Mouse (Mus musculus) heart, postnatal 0 days (tissue): ENCODE data around the gene Gm15293. TPM values are rescaled to one million over a fixed set of nuclear protein-coding genes. Genes with fewer than 3 reads are reported as not detected.
"Not testable (repeated sequence)": the region's sequence is repeated elsewhere in the genome, so short reads cannot be mapped to it uniquely, and the experiment has no call there.

Experiments
- ATAC-seq: fragments of 200-750 bp; cut with Nextera tagmentation; 2 replicates; pipeline ENCODE4 v1.8.0; 2017; ENCODE audit warnings: low read depth, moderate number of reproducible peaks, moderate library complexity; ENCODE audit not compliant: insufficient read depth
- DNase-seq: peaks from one replicate; pipeline ENCODE4 v3.0.0-alpha.2; 2016; ENCODE audit warnings: low spot score
- H3K27ac ChIP-seq: fragments of 300-500 bp; sonication (generic); 2 replicates; pipeline ENCODE4 v1.5.1; 2014; ENCODE audit warnings: low read depth, mild to moderate bottlenecking
- H3K27me3 ChIP-seq: fragments of 300-500 bp; sonication (generic); 2 replicates; pipeline ENCODE4 v1.6.1; 2014; ENCODE audit warnings: low read length, mixed read lengths; ENCODE audit not compliant: control insufficient read depth, insufficient read depth
- H3K36me3 ChIP-seq: fragments of 300-500 bp; sonication (generic); replicated peaks from 2 replicates; pipeline ENCODE4 v1.6.1; 2014; ENCODE audit warnings: low read length, mixed read lengths; ENCODE audit not compliant: control insufficient read depth, insufficient read depth
- H3K4me1 ChIP-seq: fragments of 300-500 bp; sonication (generic); 2 replicates; pipeline ENCODE4 v1.6.1; 2014; ENCODE audit warnings: antibody characterized with exemption; ENCODE audit not compliant: control insufficient read depth, insufficient read depth
- H3K4me2 ChIP-seq: fragments of 300-500 bp; sonication (generic); 2 replicates; pipeline ENCODE4 v1.6.1; 2014; ENCODE audit warnings: low read depth, mild to moderate bottlenecking, low read length, moderate library complexity
- H3K4me3 ChIP-seq: fragments of 300-500 bp; sonication (generic); 2 replicates; pipeline ENCODE4 v1.5.1; 2014; ENCODE audit warnings: low read depth, low read length
- H3K9ac ChIP-seq: fragments of 300-500 bp; sonication (generic); replicated peaks from 2 replicates; pipeline ENCODE4 v1.6.1; 2014; ENCODE audit warnings: low read depth, low read length, mixed read lengths
- H3K9me3 ChIP-seq: fragments of 300-500 bp; sonication (generic); replicated peaks from 2 replicates; pipeline ENCODE4 v1.6.1; 2016; ENCODE audit warnings: low read length; ENCODE audit not compliant: control insufficient read depth
- WGBS: fragments of 180-500 bp; shearing (Covaris S2); extraction: QIAGEN DNeasy Blood & Tissue Kit; methylation state at CpG from one replicate; pipeline ENCODE4 v1.1.7; 2014; 5-methylcytosine and 5-hydroxymethylcytosine counted together
- polyA plus RNA-seq: library from polyadenylated mRNA; unstranded; fragments of >200 nt; fragmentation: Nextera tagmentation; extraction: Ambion mirVana; gene quantifications from 2 replicates; pipeline ENCODE4 v1.2.1, GENCODE M21; 2015
- total RNA-seq: library from RNA; depleted of rRNA; stranded (reverse); fragments of >200 nt; gene quantifications from 2 replicates; pipeline ENCODE4 v1.2.3, GENCODE M21; 2014; ENCODE audit warnings: low replicate concordance; rRNA removed

Gm15293 gene
- not detected in 2 replicates for total RNA-seq
- not detected in 2 replicates for polyA plus RNA-seq

- not testable (repeated sequence) for H3K9me3 ChIP-seq, H3K27me3 ChIP-seq, H3K36me3 ChIP-seq, H3K27ac ChIP-seq, ATAC-seq, H3K4me1 ChIP-seq, DNase-seq, H3K9ac ChIP-seq, H3K4me3 ChIP-seq, H3K4me2 ChIP-seq
- no CpG with 5 or more reads among the region's 1 CpGs for WGBS
Observed at GRCm38 (mm10) chr8:21201261-21201660, at the start of gene Gm15293. Gene Gm15293, plus strand, starts transcription at chr8:21201561.

- DNase-seq, ATAC-seq, H3K36me3 ChIP-seq, H3K27me3 ChIP-seq, H3K9me3 ChIP-seq, H3K4me1 ChIP-seq, H3K27ac ChIP-seq, H3K4me2 ChIP-seq, H3K9ac ChIP-seq, H3K4me3 ChIP-seq: not testable (repeated sequence)
- WGBS: no CpG with 5 or more reads among the region's 1 CpGs
Observed at GRCm38 (mm10) chr8:21161977-21162376, 39.4 kb upstream of the Gm15293 start, which contains the start of gene Defa22. Gene Defa22, plus strand, starts transcription at chr8:21162277.

- WGBS: no CpG with 5 or more reads among the region's 1 CpGs
- not testable (repeated sequence) for DNase-seq, H3K36me3 ChIP-seq, H3K4me1 ChIP-seq, H3K27ac ChIP-seq, H3K9me3 ChIP-seq, H3K27me3 ChIP-seq, H3K9ac ChIP-seq, ATAC-seq, H3K4me3 ChIP-seq, H3K4me2 ChIP-seq
Observed at GRCm38 (mm10) chr8:21191314-21191713, 10.0 kb upstream of the Gm15293 start, which contains the start of gene Defa31. Gene Defa31, plus strand, starts transcription at chr8:21191614.

Other genes with a start within 250 kb of the Gm15293 start
- gene Defa21, start 176.0 kb upstream of the Gm15293 start, total RNA-seq: not detected in 2 replicates
- not detected in 2 replicates for gene Defa21, start 176.0 kb upstream of the Gm15293 start, polyA plus RNA-seq
- not detected in 2 replicates for gene Defa23, start 146.5 kb upstream of the Gm15293 start, total RNA-seq
- gene Defa23, start 146.5 kb upstream of the Gm15293 start, polyA plus RNA-seq: not detected in 2 replicates
- gene Defa35, start 136.5 kb upstream of the Gm15293 start, total RNA-seq: not detected in 2 replicates
- not detected in 2 replicates for gene Defa35, start 136.5 kb upstream of the Gm15293 start, polyA plus RNA-seq
- gene Defa25, start 117.1 kb upstream of the Gm15293 start, total RNA-seq: not detected in 2 replicates
- gene Defa25, start 117.1 kb upstream of the Gm15293 start, polyA plus RNA-seq: not detected in 2 replicates
- not detected in 2 replicates for gene Gm14851, start 105.5 kb upstream of the Gm15293 start, total RNA-seq
- not detected in 2 replicates for gene Gm14851, start 105.5 kb upstream of the Gm15293 start, polyA plus RNA-seq
- gene Defa30, start 66.9 kb upstream of the Gm15293 start, total RNA-seq: not detected in 2 replicates
- gene Defa30, start 66.9 kb upstream of the Gm15293 start, polyA plus RNA-seq: not detected in 2 replicates
- gene Defa22, start 39.3 kb upstream of the Gm15293 start, total RNA-seq: not detected in 2 replicates
- not detected in 2 replicates for gene Defa22, start 39.3 kb upstream of the Gm15293 start, polyA plus RNA-seq
- gene Defa31, start 9.9 kb upstream of the Gm15293 start, total RNA-seq: not detected in 2 replicates
- gene Defa31, start 9.9 kb upstream of the Gm15293 start, polyA plus RNA-seq: not detected in 2 replicates
- not detected in 2 replicates for gene Gm15292, start 48.2 kb downstream of the Gm15293 start, total RNA-seq
- gene Gm15292, start 48.2 kb downstream of the Gm15293 start, polyA plus RNA-seq: not detected in 2 replicates
- gene Defa27, start 114.0 kb downstream of the Gm15293 start, total RNA-seq: not detected in 2 replicates
- gene Defa27, start 114.0 kb downstream of the Gm15293 start, polyA plus RNA-seq: not detected in 2 replicates
- gene Defa29, start 125.5 kb downstream of the Gm15293 start, total RNA-seq: not detected in 2 replicates
- not detected in 2 replicates for gene Defa29, start 125.5 kb downstream of the Gm15293 start, polyA plus RNA-seq
- not detected in 2 replicates for gene Defa2, start 177.0 kb downstream of the Gm15293 start, total RNA-seq
- not detected in 2 replicates for gene Defa2, start 177.0 kb downstream of the Gm15293 start, polyA plus RNA-seq
- not detected in 2 replicates for gene Defa33, start 190.2 kb downstream of the Gm15293 start, total RNA-seq
- gene Defa33, start 190.2 kb downstream of the Gm15293 start, polyA plus RNA-seq: not detected in 2 replicates
- not detected in 2 replicates for gene Defa36, start 225.8 kb downstream of the Gm15293 start, total RNA-seq
- not detected in 2 replicates for gene Defa36, start 225.8 kb downstream of the Gm15293 start, polyA plus RNA-seq